Mouse (Mus musculus) gastrocnemius, postnatal 14 days (tissue): ENCODE results near the gene Baiap2. TPM values are rescaled to one million over a fixed set of nuclear protein-coding genes. Genes with fewer than 3 reads are reported as not detected.

Experiments used
- DNase-seq: peaks from one replicate; pipeline ENCODE4 v3.0.0; 2021; ENCODE audit warnings: mixed read lengths
- intact Hi-C: fragments of 180-260 bp; cut with DNase I; formaldehyde crosslinking; loops from one replicate; pipeline ENCODE4 v1.15.1; 2025; ENCODE audit warnings: low total_unique reads
- long read RNA-seq, 2 experiments: library from polyadenylated mRNA; stranded (forward); transcript quantifications; one replicate each; pipeline ENCODE4 v2.0.0; 2021
- total RNA-seq, 2 experiments: library from RNA; stranded (reverse); gene quantifications; 2 replicates each; pipeline ENCODE4 v1.2.3; 2021

Gene Baiap2
- total RNA-seq = 1 to 10 TPM; 3.4 to 3.9 TPM
- long read RNA-seq, experiment 1, partial matches to known transcripts = 0 of 8 reads
- long read RNA-seq, experiment 1, other reads (novel, unspliced or antisense) = 3 of 8 reads
- long read RNA-seq, experiment 2, transcript Baiap2-201 (14 exons, 2,394 nt) = major isoform, 5 of 7 reads
- long read RNA-seq, experiment 2, partial matches to known transcripts = 0 of 7 reads
- long read RNA-seq, experiment 2, other reads (novel, unspliced or antisense) = 0 of 7 reads

DNA sequence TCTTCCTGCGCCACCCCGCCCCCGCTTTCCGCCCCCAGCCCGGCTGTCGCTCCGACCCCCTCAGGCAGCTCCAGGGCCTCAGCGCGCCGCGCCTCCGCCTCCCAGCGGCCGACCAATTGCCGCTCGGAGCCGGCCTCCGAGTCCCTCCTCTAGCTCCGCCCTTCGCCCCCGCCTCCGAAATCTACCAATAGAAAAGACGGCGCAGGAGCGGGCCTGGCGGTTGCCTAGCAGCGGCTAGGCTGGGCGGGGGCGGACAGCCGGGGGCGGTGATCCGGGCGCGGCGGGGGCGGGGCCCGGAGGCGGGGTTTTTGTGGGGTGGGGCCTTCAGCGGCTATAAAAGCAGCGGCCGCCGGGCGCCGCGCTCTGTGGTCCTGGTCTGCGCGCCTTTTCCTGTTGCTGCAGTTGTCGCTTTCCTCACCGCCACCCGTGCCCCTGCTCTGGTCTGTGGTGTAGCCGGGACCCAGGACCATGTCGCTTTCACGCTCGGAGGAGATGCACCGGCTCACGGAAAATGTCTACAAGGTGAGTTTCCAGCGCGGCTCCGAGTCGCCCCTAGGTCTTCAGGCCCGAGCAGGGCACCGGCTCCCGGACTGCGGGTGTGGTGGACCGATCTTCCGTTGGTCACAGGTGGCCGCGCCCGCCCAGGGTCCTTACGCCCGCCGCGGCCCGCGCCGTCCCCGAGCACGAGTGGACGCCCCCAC lies at the start of gene Baiap2:
TSS of gene Baiap2 (plus strand) at position 37 of the 701 bp plus-strand sequence.
- DNase-seq = peak; percentile 100
- intact Hi-C loops = no loop called here

GRCm38 (mm10) chr11:119893667-119894236 lies 48.8 kb upstream of the Baiap2 start:
- DNase-seq = no peak
- intact Hi-C loops = no loop called here

DNA sequence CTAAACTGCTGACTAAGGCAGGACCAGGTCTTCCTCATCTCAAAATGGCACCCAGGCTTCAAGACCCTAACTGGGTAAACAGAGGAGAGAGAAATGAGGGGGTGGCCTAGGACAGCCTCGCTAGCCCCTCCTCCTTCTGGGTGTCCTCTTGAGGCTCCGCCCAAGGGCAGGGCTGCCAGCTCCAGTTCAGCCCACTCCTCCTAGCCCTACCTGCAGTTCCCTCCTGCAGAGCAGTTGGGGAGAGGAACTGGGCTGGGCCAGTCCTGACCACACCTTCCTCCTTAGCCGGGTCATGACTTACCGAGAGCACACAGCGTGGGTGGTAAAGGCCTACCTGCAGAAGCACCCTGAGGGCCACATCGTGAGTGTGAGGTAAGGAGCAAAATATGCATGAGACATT lies 47.9 kb upstream of the Baiap2 start:
- intact Hi-C loops = loop anchor here (5.0 kb wide), 1 partner anchor 967 kb away; no protein-coding TSS in a partner anchor
- DNase-seq = no peak

DNA sequence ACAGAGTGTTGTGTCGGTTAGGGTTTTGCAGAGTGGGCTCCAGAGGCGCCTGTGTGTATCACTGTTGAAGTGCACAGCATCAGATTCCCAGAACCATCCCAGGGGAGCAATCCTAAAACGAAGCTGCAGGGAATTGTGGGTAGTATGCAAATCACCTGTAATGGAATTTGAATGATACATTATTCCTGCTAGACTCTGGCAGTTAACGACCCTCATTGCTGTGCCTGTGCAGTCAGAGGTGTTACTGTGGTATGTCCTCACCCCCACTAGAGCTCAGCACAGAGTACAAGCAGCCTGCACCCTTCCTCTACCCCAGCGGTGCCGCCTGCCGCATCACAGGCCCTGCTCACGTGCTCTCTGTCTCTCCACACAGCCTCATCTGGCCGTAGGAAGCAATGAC lies 45.5 kb upstream of the Baiap2 start:
- no peak for DNase-seq
- intact Hi-C loops = loop anchor here (5.0 kb wide), 1 partner anchor 970 kb away; no protein-coding TSS in a partner anchor

DNA sequence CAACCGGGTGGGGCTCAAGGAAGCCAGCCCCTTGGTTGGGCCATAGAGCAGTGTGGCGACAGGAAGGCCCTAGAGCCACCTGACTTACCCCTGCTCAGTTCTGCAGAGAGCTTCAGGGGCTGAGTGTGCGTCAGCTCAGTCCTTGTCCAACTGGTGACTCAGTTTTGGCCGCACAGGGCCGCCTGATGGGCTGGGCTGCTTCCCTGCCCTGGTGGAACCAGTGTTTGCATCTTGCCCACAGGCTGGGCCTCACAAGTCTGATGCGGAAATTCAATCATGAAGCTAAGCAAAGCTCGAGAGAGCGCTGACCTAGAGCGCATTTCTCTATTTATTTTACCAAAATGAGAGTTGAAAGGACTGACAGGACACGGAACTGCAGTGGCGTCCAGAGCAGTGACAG lies 43.6 kb upstream of the Baiap2 start:
- intact Hi-C loops = loop anchor here (5.0 kb wide), 1 partner anchor 972 kb away; no protein-coding TSS in a partner anchor
- peak; percentile 20 for DNase-seq

GRCm38 (mm10) chr11:119901174-119901573 lies 41.4 kb upstream of the Baiap2 start:
- DNase-seq = no peak
- intact Hi-C loops = no loop called here

GRCm38 (mm10) chr11:119902891-119903290 lies 39.7 kb upstream of the Baiap2 start:
- DNase-seq = no peak
- intact Hi-C loops = no loop called here

- intact Hi-C loops = loop anchor here (2.0 to 5.0 kb wide), 2 partner anchors 88 to 402 kb away; no protein-coding TSS in a partner anchor
- peak; percentile 50 for DNase-seq
Measured at GRCm38 (mm10) chr11:119904621-119905286, 37.8 kb upstream of the Baiap2 start.

- intact Hi-C loops = loop anchor here (2.0 to 5.0 kb wide), 2 partner anchors 87 to 403 kb away; no protein-coding TSS in a partner anchor
- DNase-seq = no peak
Measured at GRCm38 (mm10) chr11:119905794-119906193, 36.8 kb upstream of the Baiap2 start.

DNA sequence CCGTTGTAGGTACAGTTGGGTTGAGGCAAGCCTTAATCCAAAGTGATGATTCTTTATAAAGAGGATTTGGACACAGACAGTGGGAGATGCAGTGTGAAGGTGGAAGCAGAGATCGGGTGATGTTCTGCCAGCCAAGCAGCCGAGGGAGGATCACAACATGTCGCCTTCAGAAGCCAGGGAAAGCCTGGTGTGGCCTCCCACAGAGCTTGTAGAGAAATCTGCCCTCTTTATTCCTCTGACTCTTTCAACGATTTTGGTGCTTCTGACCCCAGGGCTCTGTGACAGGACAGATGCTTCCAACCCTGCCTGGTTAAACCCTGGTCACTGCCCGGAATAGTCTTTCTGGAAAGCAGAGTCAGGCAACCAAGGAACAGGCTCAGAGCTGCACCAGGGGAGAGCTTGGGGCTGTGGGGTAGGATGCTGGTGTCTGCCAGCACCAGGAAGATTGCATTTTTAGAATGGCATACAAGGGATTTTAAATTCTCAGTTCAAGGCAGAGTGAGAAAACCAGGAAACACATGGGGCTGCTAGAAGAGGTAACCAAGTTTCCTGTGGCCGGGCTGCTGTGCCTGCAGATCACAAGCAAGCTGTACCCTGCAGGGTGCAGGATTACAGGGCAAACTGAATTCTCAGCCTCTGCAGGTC lies 35.4 kb upstream of the Baiap2 start:
- no peak for DNase-seq
- intact Hi-C loops = loop anchor here (5.0 kb wide), 1 partner anchor 85 kb away; no protein-coding TSS in a partner anchor

DNA sequence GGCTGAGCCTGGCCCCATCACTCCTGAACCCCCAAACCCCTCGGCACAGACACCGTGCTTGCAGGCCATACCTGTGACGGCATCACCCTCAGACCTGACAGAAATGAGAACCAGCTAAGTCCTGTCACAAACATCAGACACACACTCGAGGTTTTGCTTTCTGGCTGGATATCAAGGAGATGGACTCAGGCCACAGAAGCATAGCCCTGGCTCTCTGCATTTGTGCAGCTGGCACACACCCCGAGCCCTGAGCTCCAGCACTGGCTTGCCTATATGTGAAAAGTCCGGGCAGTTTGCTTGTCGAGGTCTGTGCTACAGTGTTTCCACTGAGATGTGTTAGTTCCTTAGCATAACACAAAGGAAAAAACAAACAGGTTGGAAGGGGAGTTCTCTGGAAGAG lies 34.9 kb upstream of the Baiap2 start:
- DNase-seq = no peak
- intact Hi-C loops = loop anchor here (5.0 kb wide), 1 partner anchor 85 kb away; no protein-coding TSS in a partner anchor

DNA sequence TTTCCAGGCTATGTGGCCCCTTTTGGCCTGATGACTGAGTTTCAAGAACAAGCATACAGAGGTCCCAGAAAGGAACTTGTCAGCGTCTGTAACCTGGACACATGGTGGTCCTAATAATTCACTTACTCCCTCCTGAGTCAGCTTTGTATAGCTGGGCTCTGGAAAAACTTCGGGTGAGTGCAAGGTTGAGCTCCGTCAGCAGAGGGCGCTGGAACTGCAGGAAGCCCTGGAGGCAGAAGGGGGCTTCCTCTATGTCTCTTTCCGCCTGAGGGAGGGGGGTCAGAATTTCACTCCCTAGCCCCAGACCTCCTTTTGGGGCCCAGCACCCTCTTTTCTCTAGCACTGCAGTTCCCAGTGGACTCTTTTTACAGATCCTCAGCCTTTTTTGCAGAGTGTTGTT lies 33.1 kb upstream of the Baiap2 start:
- DNase-seq = peak; percentile 66
- intact Hi-C loops = loop anchor here (5.0 kb wide), 1 partner anchor 83 kb away; no protein-coding TSS in a partner anchor

DNA sequence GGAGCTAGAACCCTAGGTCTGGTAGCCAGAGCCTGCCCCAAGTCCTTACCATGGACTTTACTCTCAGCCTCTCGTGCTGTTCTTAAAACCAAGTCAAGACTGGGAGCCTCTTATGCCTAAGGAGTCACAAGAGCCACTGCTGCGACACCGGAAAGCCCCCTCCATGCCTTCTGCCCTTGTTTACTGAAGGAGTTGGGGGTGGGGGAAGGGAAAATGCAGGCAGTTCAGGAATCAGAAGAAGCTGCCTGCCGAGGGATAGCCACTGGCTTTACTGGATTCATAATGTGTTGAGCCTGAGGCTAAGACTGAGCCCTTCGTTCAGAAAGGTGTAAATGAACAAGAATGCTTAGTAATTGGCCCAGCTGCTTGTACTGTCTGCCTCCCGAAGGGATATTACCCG lies 29.7 kb upstream of the Baiap2 start:
- intact Hi-C loops = no loop called here
- DNase-seq = no peak

- peak; percentile 90 for DNase-seq
- intact Hi-C loops = no loop called here
Measured at GRCm38 (mm10) chr11:119913291-119913934, 29.1 kb upstream of the Baiap2 start, which contains the start of gene Chmp6. Gene Chmp6 (plus strand): TSS chr11:119913441.

- no peak for DNase-seq
- intact Hi-C loops = no loop called here
Measured at GRCm38 (mm10) chr11:119913935-119914314, 28.6 kb upstream of the Baiap2 start.

GRCm38 (mm10) chr11:119914381-119914780 lies 28.2 kb upstream of the Baiap2 start:
- DNase-seq = no peak
- intact Hi-C loops = no loop called here

DNA sequence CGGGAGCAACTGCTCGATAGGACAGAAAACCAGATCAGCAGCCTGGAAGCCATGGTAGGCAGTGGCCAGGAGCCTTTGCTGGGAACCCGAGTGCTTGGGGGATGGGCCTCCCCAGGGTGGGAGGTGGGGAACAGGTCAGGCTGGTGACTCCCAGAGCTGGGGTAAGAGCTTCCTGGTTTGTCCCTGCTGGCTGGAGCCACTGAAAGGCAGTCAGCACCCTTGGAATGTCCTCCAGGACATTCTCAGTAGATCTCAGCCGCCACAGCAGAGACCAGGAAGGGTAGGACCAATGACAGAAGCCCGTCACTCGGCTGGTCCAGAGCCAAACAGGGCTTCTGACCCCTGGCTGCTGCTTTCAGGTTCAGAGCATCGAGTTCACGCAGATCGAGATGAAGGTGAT lies 26.9 kb upstream of the Baiap2 start:
- intact Hi-C loops = no loop called here
- DNase-seq = no peak

DNA sequence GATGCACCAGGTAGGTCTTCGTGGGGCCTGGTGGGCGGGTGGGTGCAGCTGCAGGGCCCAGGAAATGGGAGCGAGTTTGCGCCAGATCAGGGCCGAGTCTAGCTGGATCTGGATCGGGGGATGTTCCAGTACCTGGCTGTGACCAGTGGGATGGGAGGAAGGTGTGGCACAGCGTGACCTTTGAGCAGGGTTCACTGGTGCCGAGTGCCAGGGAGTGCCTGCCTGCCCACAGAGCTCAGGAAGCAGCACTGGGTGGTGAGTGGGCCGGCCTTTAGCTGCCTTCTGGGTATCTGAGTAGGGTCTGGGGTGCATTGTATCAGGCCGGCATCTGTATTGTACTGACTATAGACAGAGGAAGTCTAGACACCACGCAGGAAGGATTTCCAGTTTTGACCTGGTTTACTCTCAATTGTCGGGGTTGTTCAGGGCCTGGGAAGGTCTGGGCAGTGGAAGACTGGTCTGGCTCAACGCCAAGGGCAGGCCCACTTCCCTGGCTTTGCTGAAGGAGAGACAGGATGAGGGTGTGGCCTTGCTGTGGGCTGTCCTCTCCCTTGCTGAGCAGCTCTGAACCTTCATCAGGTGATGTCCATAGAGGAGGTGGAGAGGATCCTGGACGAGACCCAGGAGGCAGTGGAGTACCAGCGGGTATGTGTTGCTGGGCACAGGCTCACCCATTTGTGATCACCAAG lies 26.3 kb upstream of the Baiap2 start:
- intact Hi-C loops = no loop called here
- DNase-seq = peak; percentile 41
